Mouse (Mus musculus): Measurements from ENCODE around the gene Tac2.

- TF ChIP-seq CTCF (IDR thresholded peaks at IDR 0.05), result no peak
- TF ChIP-seq EP300 (IDR thresholded peaks at IDR 0.05), result no peak
These were observed 6.1 kb downstream of the Tac2 start for GRCm38 (mm10) chr10:127730285-127730932.
